Mouse (Mus musculus) gastrocnemius, adult 18-20 months (tissue): ENCODE data around the gene Cryzl2. TPM values are rescaled to one million over a fixed set of nuclear protein-coding genes. Genes with fewer than 3 reads are reported as not detected.

ENCODE experiments used
- DNase-seq: peaks from one replicate; pipeline ENCODE4 v3.0.0; 2021; ENCODE audit warnings: low spot score
- total RNA-seq, 2 experiments: library from RNA; stranded (reverse); gene quantifications; 2 replicates each; pipeline ENCODE4 v1.2.3; 2021

Gene Cryzl2
- total RNA-seq, 2 experiments from 2014 or later, result 0.43 to 0.76 TPM

DNA sequence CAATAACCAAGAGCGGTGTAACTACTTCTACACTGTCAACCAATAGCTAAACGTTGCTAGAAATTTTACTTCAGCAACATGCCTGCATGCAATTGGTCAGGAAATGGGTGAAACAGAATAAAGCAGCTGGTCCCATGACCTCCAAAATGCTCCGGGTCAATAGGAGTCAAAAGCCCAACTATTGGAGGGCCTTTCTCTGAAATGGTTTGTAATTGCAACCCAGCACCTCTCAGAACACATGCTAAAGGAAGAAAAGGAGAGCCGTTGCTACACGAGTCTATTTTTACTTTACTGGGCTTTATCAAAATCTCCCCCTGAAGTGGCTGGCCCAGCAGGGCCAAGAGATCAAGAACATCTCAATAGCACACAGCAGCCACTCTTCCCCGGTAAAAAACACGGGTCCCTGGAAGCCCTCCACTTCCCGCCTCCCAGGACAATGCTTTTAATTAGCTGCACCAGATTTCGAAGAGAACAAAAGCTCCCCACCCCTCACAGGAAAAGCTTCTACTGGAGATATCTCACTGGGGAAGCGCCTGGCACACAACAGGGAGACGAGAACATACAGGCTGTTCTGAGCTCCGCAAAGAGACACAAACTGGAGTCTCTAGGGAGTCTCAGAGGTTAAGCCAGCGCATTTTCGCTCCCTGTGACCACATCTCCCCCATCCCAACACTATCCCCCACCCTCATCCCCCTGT, 15.2 kb upstream of the Cryzl2 start:
- DNase-seq, result peak; percentile 36

DNA sequence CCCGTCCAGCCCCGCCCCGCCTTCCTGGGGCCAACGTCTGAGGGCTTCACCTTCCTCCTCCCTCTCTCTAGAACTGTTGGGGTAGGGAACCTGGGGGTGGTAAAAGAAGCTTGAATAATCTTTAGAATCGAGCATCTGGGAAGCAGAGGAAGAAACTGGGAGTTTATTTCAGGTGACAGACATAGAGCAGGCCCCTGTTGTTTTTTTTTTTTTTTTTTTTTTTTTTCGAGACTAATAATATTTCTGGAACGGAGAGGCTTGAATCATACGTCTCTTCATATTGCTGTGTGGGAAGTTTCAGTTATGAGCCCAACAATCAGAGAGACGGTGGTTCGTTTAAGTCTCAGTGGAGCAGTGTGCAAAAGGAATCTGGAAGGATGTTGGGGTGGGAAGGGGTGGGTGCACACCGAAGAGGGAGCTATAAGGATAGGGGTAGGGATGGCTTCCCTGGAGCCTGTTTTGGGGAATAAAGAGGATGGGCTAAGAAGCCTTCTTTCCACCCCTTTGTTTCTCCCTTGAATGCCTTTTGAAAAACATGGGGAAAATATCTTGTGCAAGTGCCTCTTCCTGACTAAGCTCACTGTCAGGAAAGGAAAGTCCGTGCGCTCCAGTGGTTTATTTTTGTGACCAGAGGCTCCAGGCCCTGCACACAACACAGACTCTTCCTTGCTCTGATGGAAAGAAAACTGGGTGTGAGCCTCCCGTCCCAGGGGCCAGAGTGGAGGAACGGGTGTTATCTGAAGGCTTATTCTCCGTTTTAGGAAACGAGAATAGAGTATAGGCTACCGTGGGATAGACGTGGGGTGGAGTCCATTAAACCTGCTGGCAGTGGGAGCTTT, 14.4 kb upstream of the Cryzl2 start:
- no peak for DNase-seq

DNA sequence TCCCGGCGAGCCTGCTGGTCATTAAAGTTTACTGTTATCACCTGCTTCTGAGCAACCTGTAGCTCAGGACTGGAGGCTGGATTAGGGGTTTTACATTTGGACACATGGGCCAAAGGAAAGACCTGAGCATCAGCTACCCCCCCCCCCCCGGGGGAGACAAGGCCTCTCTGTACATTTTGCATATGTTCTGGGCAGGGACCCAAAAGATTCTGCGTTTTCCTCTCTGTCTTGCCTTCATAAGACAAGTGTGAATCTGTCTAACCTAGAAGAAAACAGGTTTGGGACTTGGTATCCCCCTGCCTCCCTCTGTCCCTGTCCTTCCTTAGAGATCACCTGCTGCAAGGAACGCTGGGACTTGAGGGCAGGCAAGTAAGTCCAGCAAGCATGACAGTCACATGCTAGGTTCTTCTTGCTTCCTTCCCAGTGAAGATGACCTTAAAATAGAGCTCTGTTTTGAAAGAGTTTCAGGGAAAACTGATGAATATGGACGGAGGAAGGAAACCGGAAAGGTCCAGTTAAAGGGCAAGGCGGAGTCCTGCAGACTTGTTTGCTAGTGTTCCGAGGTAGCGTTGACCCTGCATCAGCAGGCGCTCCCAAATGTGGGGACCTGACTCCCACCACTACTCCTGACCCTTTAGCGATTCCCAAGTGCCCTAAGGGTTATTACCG, 13.6 kb upstream of the Cryzl2 start:
- DNase-seq, result no peak

DNA sequence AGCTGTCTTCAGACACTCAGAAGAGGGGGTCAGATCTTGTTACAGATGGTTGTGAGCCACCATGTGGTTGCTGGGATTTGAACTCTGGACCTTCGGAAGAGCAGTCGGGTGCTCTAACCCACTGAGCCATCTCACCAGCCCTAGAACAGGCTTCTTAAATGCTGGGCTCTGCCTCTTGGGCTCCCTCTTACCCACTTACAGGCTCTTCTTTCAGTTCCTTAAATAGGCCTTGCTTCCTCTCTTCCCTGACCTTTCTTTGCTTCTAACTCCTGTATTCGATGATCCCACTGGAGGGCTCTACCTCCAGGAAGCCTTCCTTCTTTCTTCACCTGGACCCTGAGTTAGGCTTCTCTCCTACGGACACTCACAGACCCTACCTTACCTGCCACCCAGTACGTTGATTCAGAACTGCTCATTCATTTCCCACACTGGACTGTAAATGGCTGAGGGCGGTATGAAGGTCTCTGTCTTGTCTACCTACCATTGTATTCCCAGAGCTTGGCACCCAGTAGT, 12.9 kb upstream of the Cryzl2 start:
- DNase-seq, result no peak

DNA sequence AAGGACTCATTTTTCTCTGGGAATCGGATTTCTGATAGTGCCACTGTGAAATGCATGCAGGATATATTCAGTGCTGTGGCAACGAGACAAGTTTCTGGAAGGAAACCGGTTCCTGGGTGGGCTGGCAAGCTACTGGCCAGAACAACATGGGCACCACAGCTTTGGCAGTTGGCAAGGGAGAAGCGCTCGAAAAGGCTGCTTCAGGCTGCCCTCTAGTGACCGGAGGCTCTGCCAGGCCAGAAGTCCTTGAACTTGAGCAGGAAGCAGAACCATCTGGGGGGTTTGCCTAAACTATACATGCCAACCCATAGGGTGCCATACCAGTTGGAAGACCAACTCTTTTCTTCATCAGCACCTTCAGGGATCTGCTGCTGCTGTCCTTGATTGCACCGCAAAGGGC, 12.1 kb upstream of the Cryzl2 start:
- DNase-seq, result peak; percentile 65

DNA sequence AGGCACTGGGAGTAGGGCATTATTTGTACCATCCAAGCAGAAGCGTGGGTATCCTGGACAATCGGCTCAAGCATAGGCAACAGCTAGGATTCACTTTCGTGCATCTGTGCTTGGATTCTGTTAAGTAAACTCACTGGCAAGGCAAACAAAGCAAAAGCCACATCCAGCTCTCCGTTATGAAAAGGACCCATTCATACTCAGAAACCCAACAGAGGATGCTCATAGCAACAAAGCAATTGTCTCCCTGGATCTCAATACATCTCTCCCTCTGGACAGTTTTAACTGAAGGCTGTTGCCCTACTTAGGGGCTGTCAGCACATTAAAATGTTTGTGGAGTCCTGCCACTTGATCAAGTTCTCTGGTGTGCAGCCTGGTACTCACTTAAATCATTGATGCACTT, 11.2 kb upstream of the Cryzl2 start:
- DNase-seq, result no peak

DNA sequence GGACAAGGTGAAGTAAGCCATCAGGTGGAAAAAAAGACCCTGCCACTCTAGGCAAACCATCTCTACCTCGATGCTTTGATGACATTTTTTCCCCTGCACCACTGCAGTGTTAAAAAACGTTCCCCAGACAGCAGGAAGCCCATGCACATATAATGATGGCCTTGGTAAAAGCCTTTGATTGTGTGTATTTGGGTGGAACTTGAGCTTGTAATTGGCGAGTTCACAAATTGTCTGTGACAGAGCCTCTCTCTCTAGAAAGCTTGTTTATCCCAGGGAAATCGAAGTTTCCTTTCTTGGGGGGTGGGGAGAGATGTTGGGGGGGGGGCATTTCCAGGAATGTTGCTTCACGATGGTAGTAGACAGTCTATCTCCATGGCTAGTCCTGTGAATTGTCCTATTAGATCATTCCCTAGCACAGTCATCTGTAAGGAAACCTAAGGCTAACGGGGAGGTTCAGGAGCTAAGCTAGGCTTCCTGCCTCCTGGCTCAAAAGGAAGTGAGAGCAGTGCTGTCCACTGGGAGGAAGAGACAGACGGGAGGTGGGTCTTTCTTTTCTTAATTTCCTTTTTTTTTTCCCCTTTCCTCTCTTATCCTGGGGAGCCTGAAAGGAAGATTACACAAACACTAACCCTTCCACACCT, 10.1 kb upstream of the Cryzl2 start:
- no peak for DNase-seq

DNA sequence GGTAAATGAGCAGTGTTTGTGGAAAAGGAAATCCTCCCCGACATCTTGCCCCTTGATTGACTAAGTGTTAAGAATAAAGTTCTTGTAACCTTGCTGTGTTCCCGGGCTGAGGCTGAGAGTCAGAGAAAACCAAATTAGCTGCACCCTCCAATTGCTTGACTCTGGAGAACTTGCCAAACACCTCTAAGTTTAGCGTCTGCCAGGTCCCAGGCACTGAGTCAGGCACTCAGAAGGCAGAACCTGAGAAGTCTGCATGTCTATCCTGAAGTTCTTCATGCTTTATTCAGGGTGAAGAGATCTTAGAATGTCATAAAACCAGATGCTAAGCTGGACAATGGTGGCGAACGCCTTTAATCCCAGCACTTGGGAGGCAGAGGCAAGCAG, 9.6 kb upstream of the Cryzl2 start:
- peak; percentile 44 for DNase-seq

DNA sequence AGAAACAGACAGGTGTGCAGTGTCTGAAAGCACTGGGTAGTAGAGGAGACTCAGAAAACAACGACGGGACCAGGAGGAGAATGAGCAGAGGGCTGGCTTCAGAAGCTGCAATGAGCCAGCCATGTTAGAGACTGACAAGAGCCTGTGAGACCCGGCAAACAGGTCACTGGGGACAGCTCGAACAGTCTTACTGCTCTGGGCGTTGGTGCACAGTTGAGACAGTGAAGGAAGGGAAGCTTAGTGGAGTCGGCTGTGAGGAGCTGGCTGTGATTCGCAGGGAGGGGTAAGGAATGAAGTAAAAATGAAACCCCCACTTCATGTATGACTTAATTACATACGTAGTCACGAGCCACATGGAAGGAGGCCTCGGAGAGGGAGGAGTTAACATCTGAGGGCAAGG, 8.8 kb upstream of the Cryzl2 start:
- peak; percentile 17 for DNase-seq

DNA sequence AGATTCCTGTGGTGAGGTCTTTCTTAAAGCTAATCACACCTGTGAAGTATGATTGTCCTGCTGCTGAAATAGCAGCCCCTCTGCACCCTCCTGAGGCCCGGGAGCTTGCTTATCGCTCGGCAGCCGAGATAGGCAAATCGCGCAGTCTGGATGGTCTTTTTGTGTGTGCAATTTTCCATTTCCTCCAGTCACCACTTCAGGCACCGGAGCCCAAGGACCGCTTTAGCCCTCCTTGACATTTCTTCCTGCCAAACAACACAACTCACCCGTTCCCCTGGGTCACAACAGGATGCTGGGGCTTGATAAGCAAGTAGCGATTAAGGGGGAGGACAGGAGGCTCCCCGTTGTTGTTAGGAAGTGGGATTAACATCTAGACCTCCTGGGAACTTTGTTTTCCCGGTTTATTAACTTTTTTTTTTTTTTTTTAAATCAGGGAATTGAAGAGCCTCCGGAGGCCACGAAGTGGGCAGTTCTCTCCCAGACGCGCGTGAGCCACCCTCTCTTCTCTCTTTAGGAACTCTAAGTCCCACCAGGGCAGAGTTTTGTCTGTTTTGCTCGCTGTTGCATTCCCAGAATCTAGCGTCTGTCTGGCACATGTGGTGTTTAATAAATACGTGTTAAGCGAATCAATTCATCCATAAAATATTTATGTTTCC, 8.3 kb upstream of the Cryzl2 start:
- DNase-seq, result peak; percentile 29

DNA sequence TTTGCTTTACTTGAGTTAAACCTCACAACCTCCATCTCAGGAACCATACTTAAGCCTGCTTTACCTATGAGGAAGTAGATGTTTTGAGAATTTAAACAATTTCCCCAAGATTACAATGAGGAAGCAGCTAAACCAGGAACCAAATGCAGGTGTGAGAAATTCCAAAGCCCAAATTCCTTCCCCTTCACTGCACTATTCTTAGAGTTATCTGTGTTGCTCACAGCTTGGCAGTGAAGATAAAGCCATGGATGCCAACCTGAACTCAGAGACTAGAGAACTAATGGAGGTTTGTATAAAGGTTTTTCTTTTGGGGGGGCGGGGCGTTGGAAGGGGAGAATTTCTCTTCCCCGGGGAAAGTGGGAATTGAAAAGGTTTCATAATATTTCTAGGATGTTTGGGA, 6.1 kb upstream of the Cryzl2 start:
- no peak for DNase-seq

DNA sequence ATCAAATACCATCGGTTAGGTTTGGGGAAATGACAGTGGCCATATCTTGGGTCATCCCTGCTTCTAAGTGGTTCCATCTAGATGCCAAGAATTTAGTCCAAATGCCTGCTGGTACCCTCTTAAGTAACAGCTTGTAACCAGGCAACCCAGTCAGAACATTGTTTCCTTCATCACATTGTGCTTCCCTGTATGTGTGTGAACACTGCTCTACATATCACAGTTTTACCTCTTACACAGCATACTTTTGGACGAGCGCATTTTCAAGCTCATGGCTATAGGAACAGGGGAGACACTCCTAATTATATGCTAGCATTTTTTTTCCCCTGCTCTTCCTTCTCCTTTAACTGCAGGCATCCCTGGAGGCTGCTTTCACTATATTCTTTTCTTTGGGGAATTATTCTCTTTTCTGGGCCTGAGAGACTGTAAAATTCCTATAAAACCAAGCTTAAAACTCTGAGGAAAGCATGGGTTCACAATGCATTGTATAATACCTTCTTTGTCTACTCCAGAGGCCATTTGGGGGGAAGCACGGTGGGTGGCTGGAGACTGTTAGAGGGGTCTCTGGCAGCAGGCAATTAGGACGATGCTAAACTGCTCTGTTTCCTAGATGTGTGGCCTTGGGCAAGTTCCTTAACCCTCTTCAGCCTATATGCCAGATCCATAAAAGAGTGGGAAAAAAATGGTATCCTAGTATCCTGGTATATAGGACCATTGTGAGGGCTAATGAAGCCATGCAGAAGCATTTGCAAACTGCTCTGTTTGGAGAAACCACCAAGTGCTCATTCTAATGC, 5.4 kb upstream of the Cryzl2 start:
- DNase-seq, result no peak

DNA sequence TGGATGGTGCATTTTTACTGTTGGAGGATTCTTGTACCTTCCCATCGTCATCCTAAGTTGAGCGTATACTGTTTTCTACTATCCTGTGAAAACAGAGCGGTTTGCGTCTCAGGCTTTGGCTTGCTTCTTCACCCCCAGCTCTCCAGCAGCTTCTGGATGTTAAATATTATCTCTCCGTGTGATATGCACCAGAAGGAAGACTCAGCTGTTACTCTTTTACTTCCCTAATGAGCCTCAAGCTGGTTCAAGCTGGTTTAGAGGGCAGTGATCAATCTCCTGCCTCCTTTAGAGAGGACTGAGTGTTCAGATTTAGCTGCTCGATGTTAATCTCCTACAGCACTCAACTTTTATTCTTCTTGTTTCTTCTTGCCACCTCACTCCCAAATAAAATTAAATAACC, 3.5 kb upstream of the Cryzl2 start:
- no peak for DNase-seq

DNA sequence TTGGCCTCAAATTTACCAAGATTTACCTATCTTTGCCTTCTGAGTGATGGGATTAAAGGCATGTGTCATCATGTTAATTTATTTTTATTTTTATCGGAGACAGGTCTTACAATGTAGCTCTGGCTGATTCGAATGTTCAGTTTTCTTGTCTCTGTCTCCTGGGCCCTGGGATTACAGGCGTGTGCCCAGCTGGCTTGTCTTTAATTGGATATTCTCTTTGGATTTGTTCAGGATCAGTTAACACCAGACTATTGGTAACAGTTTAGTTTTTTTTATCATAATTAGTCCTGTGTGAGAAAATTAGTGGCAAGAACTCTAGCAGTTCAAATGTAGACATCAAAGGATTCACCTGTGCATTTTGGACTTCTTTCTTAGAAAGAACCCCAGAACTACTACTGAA, 588 bp upstream of the Cryzl2 start:
- DNase-seq, result no peak

DNA sequence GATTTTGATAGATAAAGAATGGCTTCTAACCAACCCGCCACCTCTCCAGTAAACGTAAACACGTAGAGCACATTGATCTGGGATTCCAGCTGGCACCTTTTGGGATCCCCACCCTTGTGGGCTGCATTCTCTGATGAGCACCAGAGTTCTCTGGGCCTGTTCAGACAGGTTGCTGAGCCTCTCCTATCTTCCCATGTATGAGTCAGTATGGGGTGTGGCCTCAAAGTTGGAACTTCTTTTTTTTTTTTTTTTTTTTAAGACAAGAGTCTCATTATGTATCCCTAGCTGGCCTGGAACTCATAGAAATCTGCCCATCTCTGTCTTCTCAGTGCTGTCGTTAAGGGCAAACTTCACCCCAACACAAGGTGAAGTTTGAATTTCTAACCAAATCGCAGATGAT, 1.5 kb downstream of the Cryzl2 start:
- DNase-seq, result no peak

DNA sequence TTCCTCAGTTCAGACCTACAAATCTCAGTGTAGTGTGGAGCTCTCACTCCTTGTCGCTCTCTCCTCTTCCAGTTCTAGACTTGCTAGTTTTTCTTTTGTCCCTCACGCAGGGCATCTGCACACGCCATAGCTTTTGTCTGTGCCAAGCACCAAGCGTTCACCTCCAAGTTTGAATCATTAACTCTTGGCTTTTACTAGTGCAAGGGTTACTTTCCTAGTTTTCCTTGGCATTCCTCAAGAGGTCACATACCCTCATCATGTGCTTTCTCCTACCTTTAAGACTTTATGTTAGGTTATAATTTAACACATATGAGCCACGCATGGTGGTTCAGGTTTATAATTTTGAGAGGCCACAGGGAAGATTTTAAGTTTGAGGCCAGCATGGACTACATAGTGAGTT, 2.9 kb downstream of the Cryzl2 start:
- no peak for DNase-seq

DNA sequence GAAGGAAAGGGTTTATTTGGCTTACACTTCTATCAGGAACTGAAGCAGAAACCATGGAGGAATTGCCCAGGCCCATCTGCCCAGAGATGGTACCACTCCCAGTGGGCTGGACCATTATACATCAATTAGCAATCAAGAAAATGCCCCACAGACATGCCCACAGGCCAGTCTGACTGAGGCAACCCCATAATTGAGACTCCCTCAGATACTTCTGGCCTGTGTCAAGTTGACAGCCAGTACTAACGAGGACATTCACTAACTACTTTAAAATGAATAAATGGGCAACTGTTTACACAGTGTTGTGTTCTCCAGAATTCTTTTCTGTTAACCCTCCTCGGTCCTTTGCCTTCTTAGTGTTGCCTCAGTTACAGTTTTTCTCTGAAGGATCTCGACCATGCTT, 4.0 kb downstream of the Cryzl2 start:
- DNase-seq, result no peak

DNA sequence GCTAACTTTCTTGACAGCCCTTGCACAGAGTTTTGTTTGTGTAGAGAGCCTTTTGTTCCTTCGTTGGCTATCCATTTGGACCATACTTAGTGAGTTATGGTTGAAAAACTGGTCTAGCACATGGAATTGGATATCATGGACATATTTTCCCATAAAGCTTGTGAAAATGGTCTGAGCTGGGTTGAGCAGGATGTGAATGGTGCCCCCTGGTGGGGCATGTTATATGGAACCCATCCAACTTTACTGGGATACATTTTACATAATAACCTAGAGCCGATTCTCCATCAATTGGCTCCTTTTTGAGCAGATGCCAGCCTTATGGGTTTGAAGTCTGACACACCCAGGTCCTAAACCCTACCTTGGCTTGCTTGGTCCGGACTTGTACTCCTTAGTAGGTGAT, 6.8 kb downstream of the Cryzl2 start:
- peak; percentile 48 for DNase-seq

DNA sequence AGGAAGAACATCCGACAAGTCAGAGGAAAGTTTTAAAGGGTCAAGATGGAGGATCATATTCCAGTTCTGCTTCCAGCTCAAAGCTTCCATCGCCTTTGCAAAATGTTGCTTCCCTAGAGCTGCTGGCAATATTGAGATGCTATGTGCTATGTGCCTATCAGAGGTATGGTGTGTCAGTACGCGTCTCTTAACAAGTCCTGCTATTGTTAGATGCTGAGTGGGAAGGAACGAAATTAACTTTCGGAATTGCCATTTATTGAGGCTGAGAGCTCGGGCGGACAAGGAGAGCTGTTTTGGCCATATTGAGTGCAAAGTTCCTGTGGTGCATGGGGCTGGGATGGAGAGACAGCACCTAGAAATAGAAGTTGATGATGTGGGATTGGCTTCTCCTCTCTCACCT, 9.5 kb downstream of the Cryzl2 start:
- no peak for DNase-seq

DNA sequence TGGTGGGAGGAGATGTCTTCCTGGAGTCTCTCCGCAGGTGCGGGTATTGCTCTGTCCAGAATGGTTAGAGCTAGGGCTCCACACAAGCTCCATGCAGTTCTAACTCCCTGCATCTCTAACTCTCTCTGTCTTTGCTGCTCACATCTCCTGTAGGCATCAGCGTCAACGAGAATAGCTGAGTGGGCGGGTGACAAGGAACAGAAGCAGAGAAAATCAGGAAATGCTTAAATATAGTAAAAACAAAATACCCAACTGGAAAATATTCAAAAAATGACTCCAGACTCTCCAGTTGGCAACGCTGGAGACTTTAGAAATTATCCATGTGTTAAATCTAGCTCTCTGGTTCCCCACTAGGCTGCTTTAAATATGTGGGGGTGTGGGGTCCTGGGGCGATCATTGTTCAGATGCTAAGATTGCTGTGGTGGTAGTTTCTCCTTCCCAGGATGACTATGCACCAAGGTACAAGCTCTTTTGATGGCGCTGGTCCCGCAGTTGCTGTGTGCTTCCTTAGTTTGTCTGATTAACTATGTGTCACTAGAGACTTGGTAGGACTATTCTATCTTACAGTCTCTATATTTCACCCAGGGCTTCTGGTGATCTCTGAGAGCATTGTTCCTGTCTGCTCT, 12.5 kb downstream of the Cryzl2 start:
- no peak for DNase-seq
